Mouse (Mus musculus) embryonic fibroblast, embryonic 13.5 days (primary cell): Measurements from ENCODE around the gene Txnip.

Experiments
- CTCF ChIP-seq: IDR thresholded peaks from 2 replicates; pipeline ENCODE4 v1.5.1; 2011; ENCODE audit warnings: mild to moderate bottlenecking, control low read depth, low read length, moderate library complexity, borderline replicate concordance; ENCODE audit not compliant: insufficient read depth
- POLR2A ChIP-seq: IDR thresholded peaks from 2 replicates; pipeline ENCODE4 v1.6.1; 2011; ENCODE audit warnings: low read depth, mild to moderate bottlenecking, control low read depth, low read length, moderate library complexity

DNA sequence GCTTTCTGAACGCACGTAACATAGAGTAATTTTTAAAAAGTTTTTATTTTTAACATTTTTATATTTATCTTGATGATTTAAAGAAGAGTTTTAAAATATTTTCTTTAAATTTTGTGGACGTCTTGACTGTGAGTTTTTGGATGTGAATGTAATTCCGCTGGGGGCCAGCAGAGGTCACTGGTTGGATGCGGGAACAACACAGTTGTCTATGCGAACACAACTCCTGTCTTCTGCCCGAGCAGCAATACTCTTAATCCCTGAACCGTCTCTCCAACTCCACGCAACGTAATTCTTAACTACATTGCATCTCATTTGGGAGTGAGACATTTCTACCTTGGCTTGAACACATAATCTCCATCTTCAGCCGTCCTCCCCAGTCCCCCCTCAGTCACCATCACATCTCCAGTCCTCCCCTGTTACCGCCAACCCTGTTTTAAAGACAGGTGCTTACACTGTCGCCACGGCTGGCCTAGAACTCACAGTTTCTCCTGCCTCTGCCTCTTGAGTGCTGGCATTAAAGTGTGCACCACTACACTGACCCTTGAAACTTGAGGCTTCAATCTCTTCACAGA, 10.3 kb upstream of the Txnip start:
- TF ChIP-seq POLR2A (no peak), CTCF (peak; percentile 57)
